Mouse (Mus musculus): ENCODE measurements around the gene Gm49630.
"Not testable (repeated sequence)": the region's sequence is repeated elsewhere in the genome, so short reads cannot be mapped to it uniquely, and the experiment has no call there.

DNA sequence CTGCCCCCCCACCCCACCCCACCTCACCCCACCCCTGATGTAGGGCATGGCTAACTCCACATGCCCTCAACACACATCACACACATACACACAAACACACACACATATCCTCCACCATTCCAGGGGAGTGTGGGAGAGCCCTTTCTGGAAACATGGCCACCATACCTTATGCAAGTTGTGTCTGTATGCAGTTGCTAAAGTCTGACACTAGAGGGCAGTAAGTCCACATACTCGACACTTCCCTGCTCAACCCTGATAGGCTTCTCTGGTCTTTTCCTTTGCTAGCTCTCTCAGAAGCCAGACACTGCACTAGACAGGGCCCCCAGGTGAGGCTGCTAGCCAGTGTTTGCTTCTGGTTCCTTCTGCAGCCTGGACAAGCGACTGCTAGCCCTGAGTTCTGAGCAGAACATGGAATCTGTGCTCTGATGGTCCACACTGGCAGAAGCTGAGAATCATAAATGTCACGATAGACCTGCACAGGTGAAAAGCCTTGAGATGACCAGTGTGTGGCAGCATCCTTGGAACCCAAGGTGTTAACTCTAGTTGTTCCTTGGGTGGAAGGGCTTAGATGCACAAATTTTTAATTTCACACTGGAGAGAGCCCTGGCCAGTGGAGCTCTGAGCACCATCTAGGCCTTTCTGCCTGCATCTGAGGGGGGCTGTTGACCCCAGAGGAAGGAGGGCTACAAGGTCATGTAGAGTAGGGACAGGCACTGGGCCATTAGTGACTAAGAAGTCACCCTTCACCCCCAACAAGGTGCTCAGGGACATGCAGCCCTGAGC, 48.6 kb upstream of the Gm49630 start:
- not testable (repeated sequence) for TF ChIP-seq TAL1, GATA1 (IDR thresholded peaks at IDR 0.05; ENCODE audit: low read length)
